Mouse (Mus musculus) gastrocnemius, postnatal 4 days (tissue): ENCODE data around the gene Mamstr. TPM values are rescaled to one million over a fixed set of nuclear protein-coding genes. Genes with fewer than 3 reads are reported as not detected.

ENCODE experiments used
- DNase-seq, 2 experiments: peaks; one replicate each; pipeline ENCODE4 v3.0.0; 2021 to 2022; ENCODE audit warnings: low spot score in 2 of 2, mixed read lengths in 2 of 2
- total RNA-seq, 2 experiments: library from RNA; stranded (reverse); gene quantifications; 2 replicates each; pipeline ENCODE4 v1.2.3; 2021

The Mamstr gene
- total RNA-seq, 2 experiments from 2014 or later = 170 to 187 TPM

DNA sequence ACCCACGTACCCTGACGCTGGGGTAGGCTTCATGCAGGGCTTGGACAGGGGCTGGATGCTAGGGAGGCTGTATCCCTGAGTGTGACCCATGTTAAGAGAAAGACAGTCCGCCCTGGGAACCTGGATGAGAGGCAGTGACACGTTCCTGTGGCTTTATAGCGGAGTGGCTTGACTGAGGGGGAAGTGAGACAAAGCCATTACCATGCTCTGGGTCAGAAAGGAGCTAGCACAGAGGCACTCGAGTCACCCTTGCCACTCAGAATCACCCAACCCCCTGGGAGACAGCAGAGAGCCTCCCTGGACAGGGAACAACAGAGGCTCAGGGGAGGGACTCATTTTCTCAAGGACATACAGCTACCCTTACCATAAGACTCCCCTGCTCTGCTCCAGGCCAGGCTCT, 49.3 kb downstream of the Mamstr start:
- no peak for DNase-seq

- DNase-seq = no peak
Measured at GRCm38 (mm10) chr7:45689800-45690199, 50.0 kb downstream of the Mamstr start.

GRCm38 (mm10) chr7:45692364-45692763, 52.6 kb downstream of the Mamstr start:
- DNase-seq = no peak

DNA sequence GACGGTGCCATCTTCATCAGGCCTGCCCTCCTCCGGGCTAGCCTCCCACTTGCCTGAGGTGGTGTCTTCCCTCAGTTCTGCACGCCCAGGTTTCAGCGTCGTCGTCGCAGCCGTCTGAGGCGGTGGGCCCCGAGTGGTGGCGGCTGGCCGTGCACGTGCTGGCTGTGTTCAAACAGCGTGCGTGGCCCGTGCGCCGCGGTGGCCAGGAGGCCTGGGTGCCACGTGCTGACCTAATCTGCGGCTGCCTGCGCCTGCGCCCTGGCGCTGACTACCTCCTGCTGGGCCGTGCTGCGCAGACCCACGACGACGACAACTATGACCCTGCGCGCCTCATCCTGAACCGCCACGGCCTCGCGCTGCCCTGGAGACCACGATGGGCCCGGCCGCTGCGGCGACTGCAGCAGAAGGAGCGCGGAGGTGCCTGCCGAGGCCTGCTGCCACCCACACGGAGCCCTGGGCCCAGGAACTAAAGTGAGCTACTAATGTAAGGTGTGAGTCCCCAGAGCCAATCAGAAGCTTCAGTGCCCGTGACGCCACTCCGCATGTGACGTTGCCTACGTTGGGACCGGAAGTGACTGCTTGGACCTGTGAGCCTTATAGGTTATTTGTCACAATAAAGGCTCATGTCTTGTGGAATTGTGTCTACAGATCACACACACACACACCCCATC, 54.3 kb downstream of the Mamstr start, which contains the start of gene Sec1:
TSS of gene Sec1 (minus strand) at position 482 of the 671 bp plus-strand sequence.
- DNase-seq = no peak

DNA sequence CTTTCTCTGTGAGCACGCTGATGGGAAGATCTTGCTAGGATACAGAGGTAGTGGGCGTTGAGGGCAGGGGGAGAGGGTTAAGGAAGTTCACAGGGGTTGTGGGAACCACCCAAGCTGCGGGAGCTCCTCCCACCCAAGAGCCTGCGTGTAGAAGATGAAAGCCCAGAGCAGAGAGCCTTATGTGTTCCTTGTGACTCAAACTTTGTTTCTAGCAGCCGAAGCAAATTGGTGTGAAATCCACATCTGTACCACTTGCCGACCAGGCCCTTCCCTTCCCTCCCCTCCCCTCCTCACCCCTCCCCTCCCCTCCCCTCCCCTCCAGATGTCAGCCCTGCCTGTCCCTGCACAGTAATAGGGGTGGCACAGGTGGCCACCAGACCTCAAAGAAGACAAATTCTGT, 55.3 kb downstream of the Mamstr start:
- no peak for DNase-seq

Other genes starting within 250 kb of the Mamstr start
- gene Snrnp70, start 244.2 kb upstream of the Mamstr start, total RNA-seq = 100 to 1,000 TPM; 215 to 251 TPM
- gene Kcna7, start 234.3 kb upstream of the Mamstr start, total RNA-seq = 10 to 100 TPM; 11.4 to 12.8 TPM
- gene Ntf5, start 226.3 kb upstream of the Mamstr start, total RNA-seq = under 1 TPM; 0.61 to 0.98 TPM
- not detected for gene Lhb, start 219.2 kb upstream of the Mamstr start, total RNA-seq
- 100 to 1,000 TPM; 114 to 133 TPM for gene Gys1, start 205.1 kb upstream of the Mamstr start, total RNA-seq
- gene Ruvbl2, start 201.9 kb upstream of the Mamstr start, total RNA-seq = 10 to 100 TPM; 41.4 to 41.8 TPM
- gene Ftl1, start 180.1 kb upstream of the Mamstr start, total RNA-seq = 100 to 1,000 TPM; 339 to 373 TPM
- 10 to 100 TPM; 39.3 to 43.8 TPM for gene Bax, start 173.1 kb upstream of the Mamstr start, total RNA-seq
- gene Tulp2, start 158.1 kb upstream of the Mamstr start, total RNA-seq = under 1 TPM; 0.17 to 0.36 TPM
- gene Gm45808, start 153.2 kb upstream of the Mamstr start, total RNA-seq = 1 to 10 TPM; 3.8 to 5.4 TPM
- gene Dhdh, start 151.2 kb upstream of the Mamstr start, total RNA-seq = 1 to 10 TPM; 8.3 TPM
- 100 to 1,000 TPM; 182 to 199 TPM for gene Nucb1, start 129.6 kb upstream of the Mamstr start, total RNA-seq
- gene Ppp1r15a, start 113.7 kb upstream of the Mamstr start, total RNA-seq = 10 to 100 TPM; 22.7 to 23.5 TPM
- gene Plekha4, start 113.6 kb upstream of the Mamstr start, total RNA-seq = 10 to 100 TPM; 17.1 to 20.3 TPM
- under 1 TPM; 0.61 to 0.80 TPM for gene Hsd17b14, start 85.1 kb upstream of the Mamstr start, total RNA-seq
- 10 to 100 TPM; 32.2 to 36.3 TPM for gene Bcat2, start 69.8 kb upstream of the Mamstr start, total RNA-seq
- gene Fgf21, start 24.5 kb upstream of the Mamstr start, total RNA-seq = not detected
- not detected for gene Fut1, start 22.7 kb upstream of the Mamstr start, total RNA-seq
- gene Izumo1, start 18.2 kb upstream of the Mamstr start, total RNA-seq = under 1 TPM; 0.34 to 0.36 TPM
- 10 to 100 TPM; 23.0 to 25.6 TPM for gene Rasip1, start 12.5 kb upstream of the Mamstr start, total RNA-seq
- not detected for gene Fut2, start 26.4 kb downstream of the Mamstr start, total RNA-seq
- 1 to 10 TPM in 1 of 2 experiments, under 1 TPM in 1; 0.88 to 1.3 TPM for gene Ntn5, start 44.0 kb downstream of the Mamstr start, total RNA-seq
- under 1 TPM; 0.23 to 0.39 TPM for gene Sec1, start 54.4 kb downstream of the Mamstr start, total RNA-seq
- gene Car11, start 59.9 kb downstream of the Mamstr start, total RNA-seq = 1 to 10 TPM; 4.6 to 4.9 TPM
- gene Dbp, start 65.1 kb downstream of the Mamstr start, total RNA-seq = 10 to 100 TPM; 22.1 to 26.9 TPM
- gene Rpl18, start 75.5 kb downstream of the Mamstr start, total RNA-seq = 1,000 to 10,000 TPM in 1 of 2 experiments, 100 to 1,000 TPM in 1; 1,000 to 1,132 TPM
- 10 to 100 TPM; 17.4 to 17.9 TPM for gene Sphk2, start 78.0 kb downstream of the Mamstr start, total RNA-seq
- gene Fam83e, start 81.2 kb downstream of the Mamstr start, total RNA-seq = under 1 TPM; 0.34 to 0.52 TPM
- not detected for gene Spaca4, start 85.8 kb downstream of the Mamstr start, total RNA-seq
- gene Lmtk3, start 143.8 kb downstream of the Mamstr start, total RNA-seq = under 1 TPM; 0.54 to 0.65 TPM
- under 1 TPM in 1 of 2 experiments, not detected in 1; 0.60 TPM for gene Sult2b1, start 144.7 kb downstream of the Mamstr start, total RNA-seq
- 10 to 100 TPM; 56.1 to 61.5 TPM for gene Cyth2, start 174.6 kb downstream of the Mamstr start, total RNA-seq
- under 1 TPM; 0.39 TPM for gene Kcnj14, start 184.8 kb downstream of the Mamstr start, total RNA-seq
- 10 to 100 TPM; 17.4 to 18.0 TPM for gene Grwd1, start 191.0 kb downstream of the Mamstr start, total RNA-seq
- gene Kdelr1, start 232.8 kb downstream of the Mamstr start, total RNA-seq = 100 to 1,000 TPM; 101 to 104 TPM
- gene Grin2d, start 238.4 kb downstream of the Mamstr start, total RNA-seq = 1 to 10 TPM; 1.2 to 1.5 TPM